Mouse (Mus musculus) myocyte (in vitro differentiated cells): ENCODE data around the gene Ifnl3.

Experiments used
- MYOG ChIP-seq, 3 experiments: IDR thresholded peaks; one replicate each; pipeline ENCODE4 v1.6.1; 2011; ENCODE audit warnings: control low read depth in 2 of 3, low read depth in 2 of 3, mild to moderate bottlenecking in 2 of 3; ENCODE audit not compliant: insufficient read length in 2 of 3, control insufficient read depth in 1 of 3, insufficient read depth in 1 of 3
- POLR2A ChIP-seq: IDR thresholded peaks from one replicate; pipeline ENCODE4 v1.6.1; 2011; ENCODE audit warnings: low read depth, mild to moderate bottlenecking, control low read depth, moderate library complexity; ENCODE audit not compliant: insufficient read length
- TCF3 ChIP-seq: IDR thresholded peaks from one replicate; pipeline ENCODE4 v1.6.1; 2011; ENCODE audit warnings: low read depth, control low read depth; ENCODE audit not compliant: insufficient read length

- TF ChIP-seq POLR2A: no peak
- TF ChIP-seq MYOG (IDR thresholded peaks at IDR 0.05; ENCODE audit: control insufficient read depth in 1 of 3, insufficient read depth in 1 of 3, insufficient read length in 2 of 3, low read depth in 2 of 3): no peak
- no peak for TF ChIP-seq TCF3
These were observed 33.4 kb downstream of the Ifnl3 start for GRCm38 (mm10) chr7:28555939-28556535.
